Mouse (Mus musculus) olfactory bulb, adult 2 months (tissue): ENCODE data around the gene Rcor1. TPM values are rescaled to one million over a fixed set of nuclear protein-coding genes. Genes with fewer than 3 reads are reported as not detected.

Source experiments
- H3K27ac ChIP-seq: fragments of 200-500 bp; 2 replicates; pipeline ENCODE4 v1.5.1; 2012; ENCODE audit warnings: low read depth, low read length; ENCODE audit not compliant: insufficient read depth
- H3K4me1 ChIP-seq: fragments of 200-500 bp; 2 replicates; pipeline ENCODE4 v1.6.1; 2012; ENCODE audit warnings: low read length; ENCODE audit not compliant: control insufficient read depth, insufficient read depth
- H3K4me3 ChIP-seq: fragments of 200-500 bp; 2 replicates; pipeline ENCODE4 v1.5.1; 2012; ENCODE audit warnings: mild to moderate bottlenecking, low read depth, low read length, moderate library complexity; ENCODE audit not compliant: insufficient read depth
- CTCF ChIP-seq: fragments of 200-500 bp; IDR thresholded peaks from 2 replicates; pipeline ENCODE4 v1.5.1; 2012; ENCODE audit warnings: low read depth, mild to moderate bottlenecking, low read length, moderate library complexity; ENCODE audit not compliant: insufficient read depth
- POLR2A ChIP-seq: fragments of 200-500 bp; IDR thresholded peaks from 2 replicates; pipeline ENCODE4 v1.6.1; 2012; ENCODE audit warnings: mild to moderate bottlenecking, low read depth, low read length, moderate library complexity; ENCODE audit not compliant: insufficient read depth
- WGBS: fragments of 180-500 bp; shearing (Covaris S2); methylation state at CpG from one replicate; pipeline ENCODE4 v1.1.7; 2018; 5-methylcytosine and 5-hydroxymethylcytosine counted together
- polyA plus RNA-seq: library from polyadenylated mRNA; stranded (reverse); fragments of >200 nt; gene quantifications from 2 replicates; pipeline ENCODE4 v1.2.4, GENCODE M21; 2012; ENCODE audit warnings: low replicate concordance; ENCODE audit not compliant: missing spikeins, insufficient read depth, insufficient read length

The Rcor1 gene
- polyA plus RNA-seq, 1 experiment: not detected

GRCm38 (mm10) chr12:111037241-111038180 is 1.6 kb upstream of the Rcor1 start:
- Histone ChIP-seq H3K4me1 (peaks cover 6% of the 10 kb centered on the region), H3K4me3 (no peak overlapping the region), H3K27ac (peak overlapping the region; percentile 42; the same call in 1 of the 2 replicates)
- TF ChIP-seq CTCF (no peak), POLR2A (no peak)
- 58% methylated on average over 18 of the region's 18 CpGs for WGBS

- TF ChIP-seq POLR2A: peak; percentile 44
- TF ChIP-seq CTCF: no peak; the same call in 1 of the 2 replicates
- WGBS: 1% methylated on average over 54 of the region's 54 CpGs
- H3K27ac ChIP-seq: peak overlapping the region; percentile 97
- peak overlapping the region; percentile 86 for H3K4me3 ChIP-seq
- H3K4me1 ChIP-seq: peaks cover 6% of the 10 kb centered on the region
Measured at GRCm38 (mm10) chr12:111038231-111038975, 748 bp upstream of the Rcor1 start.

- TF ChIP-seq CTCF (no peak), POLR2A (no peak)
- under 1% methylated on average over 65 of the region's 65 CpGs for WGBS
Measured at GRCm38 (mm10) chr12:111039771-111040530, 800 bp downstream of the Rcor1 start.

GRCm38 (mm10) chr12:111040531-111040860 is 1.3 kb downstream of the Rcor1 start:
- H3K4me1 ChIP-seq: peaks cover 6% of the 10 kb centered on the region
- H3K27ac ChIP-seq: no peak overlapping the region
- TF ChIP-seq POLR2A: no peak
- TF ChIP-seq CTCF: no peak
- H3K4me3 ChIP-seq: peak overlapping the region; percentile 85
- WGBS: 1% methylated on average over 3 of the region's 3 CpGs

More at GRCm38 (mm10) chr12:111039771-111040530, 800 bp downstream of the Rcor1 start:
- H3K27ac ChIP-seq: no peak overlapping the region
- peak overlapping the region; percentile 85 for H3K4me3 ChIP-seq
- H3K4me1 ChIP-seq: peaks cover 6% of the 10 kb centered on the region

- Histone ChIP-seq H3K4me1 (peaks cover 6% of the 10 kb centered on the region), H3K4me3 (no peak overlapping the region), H3K27ac (no peak overlapping the region)
- WGBS: 36% methylated on average over 4 of the region's 4 CpGs
- no peak for TF ChIP-seq CTCF
- TF ChIP-seq POLR2A: no peak
Measured at GRCm38 (mm10) chr12:111041196-111041595, 2.0 kb downstream of the Rcor1 start.

- no peak for TF ChIP-seq POLR2A
- no peak for TF ChIP-seq CTCF
- Histone ChIP-seq H3K4me3 (no peak overlapping the region), H3K4me1 (peaks cover 6% of the 10 kb centered on the region), H3K27ac (no peak overlapping the region)
- WGBS: 90% methylated on average over 1 of the region's 1 CpGs
Measured at GRCm38 (mm10) chr12:111042365-111042764, 3.2 kb downstream of the Rcor1 start.

- no peak for TF ChIP-seq CTCF
- TF ChIP-seq POLR2A: no peak
- H3K27ac ChIP-seq: no peak overlapping the region
- no peak overlapping the region for H3K4me3 ChIP-seq
- H3K4me1 ChIP-seq: peaks cover 2% of the 10 kb centered on the region; the same call in 1 of the 2 replicates
- 93% methylated on average over 2 of the region's 2 CpGs for WGBS
Measured at GRCm38 (mm10) chr12:111044880-111045279, 5.7 kb downstream of the Rcor1 start.

GRCm38 (mm10) chr12:111046866-111047265 is 7.7 kb downstream of the Rcor1 start:
- TF ChIP-seq CTCF (no peak), POLR2A (no peak)
- Histone ChIP-seq H3K4me1 (peaks cover 2% of the 10 kb centered on the region; the same call in 1 of the 2 replicates), H3K27ac (no peak overlapping the region), H3K4me3 (no peak overlapping the region)
- WGBS: 44% methylated on average over 1 of the region's 1 CpGs
